Mouse (Mus musculus) lung, embryonic 14.5 days (tissue): ENCODE measurements around the gene Gm3448. TPM values are rescaled to one million over a fixed set of nuclear protein-coding genes. Genes with fewer than 3 reads are reported as not detected.

Experiments used
- ATAC-seq: fragments of 200-750 bp; cut with Nextera tagmentation; 2 replicates; pipeline ENCODE4 v1.8.0; 2017; ENCODE audit warnings: mild to moderate bottlenecking, moderate TSS enrichment, moderate library complexity; ENCODE audit not compliant: insufficient read depth
- DNase-seq: peaks from one replicate; pipeline ENCODE4 v3.0.0-alpha.2; 2015
- H3K27ac ChIP-seq: fragments of 300-500 bp; sonication (generic); 2 replicates; pipeline ENCODE4 v1.5.1; 2014; ENCODE audit warnings: low read depth, mild to moderate bottlenecking, moderate library complexity
- H3K27me3 ChIP-seq: fragments of 300-500 bp; sonication (generic); 2 replicates; pipeline ENCODE4 v1.6.1; 2014; ENCODE audit warnings: low read length, control low read depth; ENCODE audit not compliant: insufficient read depth
- H3K36me3 ChIP-seq: fragments of 300-500 bp; sonication (generic); 2 replicates; pipeline ENCODE4 v1.6.1; 2014; ENCODE audit warnings: control low read depth; ENCODE audit not compliant: insufficient read depth
- H3K4me1 ChIP-seq: fragments of 300-500 bp; sonication (generic); 2 replicates; pipeline ENCODE4 v1.6.1; 2014; ENCODE audit warnings: antibody characterized with exemption, control low read depth; ENCODE audit not compliant: insufficient read depth
- H3K4me2 ChIP-seq: fragments of 300-500 bp; sonication (generic); 2 replicates; pipeline ENCODE4 v1.6.1; 2014; ENCODE audit warnings: mild to moderate bottlenecking
- H3K4me3 ChIP-seq: fragments of 300-500 bp; sonication (generic); 2 replicates; pipeline ENCODE4 v1.5.1; 2014; ENCODE audit warnings: low read depth, low read length
- H3K9ac ChIP-seq: fragments of 300-500 bp; sonication (generic); 2 replicates; pipeline ENCODE4 v1.6.1; 2014
- H3K9me3 ChIP-seq: fragments of 300-500 bp; sonication (generic); 2 replicates; pipeline ENCODE4 v1.6.1; 2016; ENCODE audit warnings: low read depth, low read length, control low read depth
- CTCF ChIP-seq: IDR thresholded peaks from 2 replicates; pipeline ENCODE4 v1.5.1; 2016; ENCODE audit warnings: antibody characterized with exemption, low read depth
- WGBS: fragments of 180-500 bp; shearing (Covaris S2); extraction: QIAGEN DNeasy Blood & Tissue Kit; methylation state at CpG from one replicate; pipeline ENCODE4 v1.1.7; 2014; 5-methylcytosine and 5-hydroxymethylcytosine counted together
- polyA plus RNA-seq: library from polyadenylated mRNA; unstranded; fragments of >200 nt; fragmentation: Nextera tagmentation; extraction: Ambion mirVana; gene quantifications from 2 replicates; pipeline ENCODE4 v1.2.1, GENCODE M21; 2014

Gm3448 gene
- polyA plus RNA-seq, 1 experiment from 2014 or later: 3.4 TPM

GRCm38 (mm10) chr17:15072211-15072610 lies 30.9 kb upstream of the Gm3448 start:
- 85% methylated on average over 2 of the region's 2 CpGs for WGBS
- H3K4me1 ChIP-seq: no peaks in the 10 kb centered on the region
- no peaks in the 10 kb centered on the region for H3K9me3 ChIP-seq
- DNase-seq: no peak
- no peak for ATAC-seq
- H3K4me2 ChIP-seq: no peak overlapping the region
- no peak for TF ChIP-seq CTCF
- no peaks in the 10 kb centered on the region for H3K27me3 ChIP-seq
- no peak overlapping the region for H3K4me3 ChIP-seq
- no peak overlapping the region for H3K27ac ChIP-seq
- H3K9ac ChIP-seq: no peak overlapping the region
- H3K36me3 ChIP-seq: no peaks in the 10 kb centered on the region

GRCm38 (mm10) chr17:15069124-15069523 lies 27.8 kb upstream of the Gm3448 start:
- Histone ChIP-seq H3K4me2 (no peak overlapping the region), H3K4me1 (no peaks in the 10 kb centered on the region), H3K4me3 (no peak overlapping the region), H3K27ac (no peak overlapping the region), H3K27me3 (no peaks in the 10 kb centered on the region), H3K36me3 (no peaks in the 10 kb centered on the region), H3K9me3 (no peaks in the 10 kb centered on the region), H3K9ac (no peak overlapping the region)
- TF ChIP-seq CTCF: no peak
- 56% methylated on average over 2 of the region's 2 CpGs for WGBS
- peak; percentile 42 for DNase-seq
- ATAC-seq: no peak

- no peaks in the 10 kb centered on the region for H3K36me3 ChIP-seq
- no peak overlapping the region for H3K4me2 ChIP-seq
- H3K4me3 ChIP-seq: no peak overlapping the region
- ATAC-seq: no peak
- H3K9ac ChIP-seq: no peak overlapping the region
- no peaks in the 10 kb centered on the region for H3K4me1 ChIP-seq
- H3K27ac ChIP-seq: no peak overlapping the region
- no peaks in the 10 kb centered on the region for H3K27me3 ChIP-seq
- H3K9me3 ChIP-seq: no peaks in the 10 kb centered on the region
- 48% methylated on average over 8 of the region's 8 CpGs for WGBS
- TF ChIP-seq CTCF: no peak
- peak; percentile 30 for DNase-seq
Measured at GRCm38 (mm10) chr17:15068040-15068792, 26.9 kb upstream of the Gm3448 start.

GRCm38 (mm10) chr17:15066911-15067310 lies 25.6 kb upstream of the Gm3448 start:
- Histone ChIP-seq H3K36me3 (peaks cover 2% of the 10 kb centered on the region; the same call in 1 of the 2 replicates), H3K4me3 (no peak overlapping the region), H3K4me2 (no peak overlapping the region), H3K9ac (no peak overlapping the region), H3K9me3 (no peaks in the 10 kb centered on the region), H3K27ac (no peak overlapping the region), H3K4me1 (no peaks in the 10 kb centered on the region), H3K27me3 (no peaks in the 10 kb centered on the region)
- no peak for TF ChIP-seq CTCF
- WGBS: 64% methylated on average over 1 of the region's 1 CpGs
- DNase-seq (peak; percentile 51), ATAC-seq (no peak)

DNA sequence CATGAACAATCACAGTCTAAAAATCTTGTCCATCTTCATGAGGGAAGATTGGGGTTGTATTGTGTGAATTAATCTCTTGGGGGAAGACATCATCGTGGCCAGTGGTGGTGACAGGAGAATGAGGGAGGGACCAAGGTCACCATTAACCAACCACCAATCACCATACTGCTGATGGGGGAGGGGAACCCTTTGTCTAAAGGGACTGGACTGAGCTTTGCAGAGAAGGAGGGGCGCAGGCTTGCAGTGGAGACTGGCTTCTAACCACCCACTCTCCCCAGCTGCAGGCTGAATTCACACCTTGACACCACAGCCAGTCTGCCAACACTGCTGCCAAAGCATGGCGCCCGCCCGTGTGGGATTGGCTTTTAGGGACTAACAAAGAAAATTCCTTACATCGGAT lies 24.7 kb upstream of the Gm3448 start:
- DNase-seq (peak; percentile 25), ATAC-seq (peak; percentile 56; the same call in 1 of the 2 replicates)
- H3K4me2 ChIP-seq: no peak overlapping the region

DNA sequence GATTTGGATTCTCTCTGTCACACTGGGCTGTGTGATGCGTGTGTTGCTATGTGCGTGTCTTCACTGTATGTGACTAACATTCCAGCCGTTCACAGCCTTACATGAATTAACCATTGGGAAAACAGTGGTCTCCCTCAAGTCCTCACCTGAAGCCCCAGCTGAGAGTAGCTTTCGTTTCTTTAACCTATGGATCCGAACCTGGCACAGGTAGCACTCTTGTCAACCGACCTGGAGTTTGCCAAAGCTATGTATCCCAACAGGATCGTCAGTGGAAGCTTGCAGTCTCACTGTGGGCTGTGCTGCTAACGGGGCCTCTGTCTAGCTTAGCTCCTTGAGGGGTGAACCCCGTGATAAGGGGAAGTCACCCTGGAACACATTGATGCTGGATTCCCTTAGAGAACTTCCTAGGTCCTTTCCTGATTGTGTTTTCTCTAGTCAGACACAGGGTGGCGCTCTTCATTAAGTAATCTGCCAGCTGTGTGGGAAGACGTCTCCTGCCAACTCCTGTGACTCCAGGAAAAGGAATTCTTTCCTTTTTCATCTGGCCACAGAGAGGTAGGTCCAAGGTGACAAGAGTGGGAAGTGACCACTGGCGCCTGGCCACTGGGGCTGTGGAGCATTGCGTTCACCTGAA lies 24.2 kb upstream of the Gm3448 start:
- no peak overlapping the region for H3K27ac ChIP-seq
- no peak overlapping the region for H3K4me2 ChIP-seq
- H3K9ac ChIP-seq: no peak overlapping the region
- ATAC-seq (peak; percentile 74), DNase-seq (peak; percentile 86)
- peak; percentile 79 for TF ChIP-seq CTCF
- WGBS: 40% methylated on average over 13 of the region's 13 CpGs
- H3K27me3 ChIP-seq: no peaks in the 10 kb centered on the region
- peaks cover 4% of the 10 kb centered on the region; the same call in 1 of the 2 replicates for H3K36me3 ChIP-seq
- no peak overlapping the region for H3K4me3 ChIP-seq
- no peaks in the 10 kb centered on the region for H3K9me3 ChIP-seq
- no peaks in the 10 kb centered on the region for H3K4me1 ChIP-seq

More for the DNA sequence above, 24.7 kb upstream of the Gm3448 start:
- H3K4me1 ChIP-seq: no peaks in the 10 kb centered on the region
- no peak overlapping the region for H3K9ac ChIP-seq
- no peak overlapping the region for H3K4me3 ChIP-seq
- WGBS: 51% methylated on average over 6 of the region's 6 CpGs
- peaks cover 3% of the 10 kb centered on the region; the same call in 1 of the 2 replicates for H3K36me3 ChIP-seq
- no peak for TF ChIP-seq CTCF
- H3K27me3 ChIP-seq: no peaks in the 10 kb centered on the region
- H3K9me3 ChIP-seq: no peaks in the 10 kb centered on the region
- H3K27ac ChIP-seq: no peak overlapping the region

GRCm38 (mm10) chr17:15060356-15060755 lies 19.0 kb upstream of the Gm3448 start:
- Histone ChIP-seq H3K4me1 (no peaks in the 10 kb centered on the region), H3K36me3 (peaks cover 27% of the 10 kb centered on the region), H3K9me3 (no peaks in the 10 kb centered on the region), H3K4me3 (no peak overlapping the region), H3K9ac (no peak overlapping the region), H3K4me2 (no peak overlapping the region), H3K27ac (no peak overlapping the region), H3K27me3 (no peaks in the 10 kb centered on the region)
- ATAC-seq (no peak), DNase-seq (no peak)
- WGBS: 91% methylated on average over 6 of the region's 6 CpGs
- TF ChIP-seq CTCF: no peak
